Mouse (Mus musculus): ENCODE measurements around the gene Ccdc97.

The Ccdc97 gene

GRCm38 (mm10) chr7:25720760-25721159, 1.9 kb upstream of the Ccdc97 start:
- DNase-seq (ENCODE audit: low spot score in 2 of 2) = no peak

DNA sequence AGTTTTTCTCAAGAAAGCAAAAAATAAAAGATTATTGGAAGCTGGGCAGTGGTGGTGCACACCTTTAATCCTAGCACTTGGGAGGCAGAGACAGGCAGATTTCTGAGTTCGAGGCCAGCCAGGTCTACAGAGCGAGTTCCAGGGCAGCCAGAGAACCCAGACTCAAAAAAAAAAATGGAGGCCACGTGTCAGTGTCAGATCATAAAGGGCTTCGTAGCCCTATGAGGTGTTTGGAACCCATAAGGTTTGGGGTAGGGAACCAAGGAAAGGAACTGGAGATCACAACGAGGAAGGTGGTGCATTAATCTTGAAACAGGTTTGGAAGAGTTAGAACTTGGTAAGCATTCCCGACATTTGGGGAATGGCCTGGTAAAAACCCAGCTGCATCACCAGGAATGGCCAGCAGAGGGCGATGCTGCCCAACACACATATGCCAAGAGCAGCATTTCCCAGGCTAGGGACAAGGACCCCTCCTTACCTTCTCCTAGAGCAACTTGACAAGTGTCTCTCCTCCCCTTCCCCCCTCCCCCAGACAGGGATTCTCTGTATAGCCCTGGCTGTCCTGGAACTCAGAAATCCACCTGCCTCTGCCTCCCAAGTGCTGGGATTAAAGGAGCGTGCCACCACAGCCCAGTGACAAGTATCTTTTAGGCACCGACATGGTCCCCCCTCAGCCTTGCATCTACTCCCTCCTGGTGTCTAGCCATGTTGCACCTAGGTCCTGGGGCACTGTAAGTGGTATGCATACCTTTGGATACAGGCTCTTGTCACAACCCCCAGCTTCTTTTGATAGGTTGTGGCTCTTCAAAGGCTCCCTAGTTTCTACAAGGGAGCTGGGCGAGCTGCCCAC, 1.1 kb upstream of the Ccdc97 start:
- peak in 1 of 2 experiments; percentile 82 for DNase-seq (ENCODE audit: low spot score in 2 of 2)

DNA sequence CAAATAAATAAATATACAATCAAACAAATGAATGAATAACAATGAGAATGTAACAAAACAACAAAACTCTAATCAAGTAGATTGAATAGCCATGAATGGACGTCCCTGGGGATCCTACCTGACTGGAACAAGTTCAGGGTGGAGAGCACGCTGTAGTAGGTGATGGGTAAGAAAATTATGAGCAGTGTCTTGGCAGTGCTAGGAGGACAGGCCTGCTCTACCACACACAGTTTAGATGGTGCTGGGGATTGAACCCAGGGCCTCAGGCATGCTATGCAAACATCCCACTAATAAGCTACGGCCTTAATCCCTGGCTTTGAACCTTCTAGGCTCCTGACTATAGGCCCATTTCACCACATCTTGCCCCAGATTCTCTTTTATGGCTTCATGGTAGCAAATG, 1.4 kb downstream of the Ccdc97 start:
- DNase-seq (ENCODE audit: low spot score in 2 of 2) = no peak

- DNase-seq (ENCODE audit: low spot score in 2 of 2) = no peak
These were observed 3.1 kb downstream of the Ccdc97 start for GRCm38 (mm10) chr7:25715731-25716271.

GRCm38 (mm10) chr7:25714581-25714980, 4.3 kb downstream of the Ccdc97 start:
- no peak for DNase-seq (ENCODE audit: low spot score in 2 of 2)

DNA sequence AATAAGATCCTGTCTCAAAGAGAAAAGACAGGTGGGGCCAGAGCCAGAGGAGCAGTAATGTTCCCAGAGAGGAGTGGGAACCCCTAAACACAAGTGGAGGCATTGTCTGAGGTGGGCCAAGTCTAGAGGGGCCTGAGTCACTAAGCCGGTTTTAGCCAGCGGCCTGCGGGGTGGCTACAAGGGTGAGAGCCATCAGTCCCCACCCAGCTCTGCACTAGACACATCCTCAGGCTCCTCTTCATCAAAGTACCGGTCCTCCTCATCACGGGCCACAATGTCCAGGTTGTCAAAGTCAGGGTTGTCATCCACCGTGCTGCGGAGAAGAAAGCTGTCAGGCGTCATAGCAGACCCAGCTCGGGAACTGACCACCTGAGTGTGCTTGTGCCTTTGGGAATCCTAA, 6.1 kb downstream of the Ccdc97 start:
- DNase-seq (ENCODE audit: low spot score in 2 of 2) = no peak

DNA sequence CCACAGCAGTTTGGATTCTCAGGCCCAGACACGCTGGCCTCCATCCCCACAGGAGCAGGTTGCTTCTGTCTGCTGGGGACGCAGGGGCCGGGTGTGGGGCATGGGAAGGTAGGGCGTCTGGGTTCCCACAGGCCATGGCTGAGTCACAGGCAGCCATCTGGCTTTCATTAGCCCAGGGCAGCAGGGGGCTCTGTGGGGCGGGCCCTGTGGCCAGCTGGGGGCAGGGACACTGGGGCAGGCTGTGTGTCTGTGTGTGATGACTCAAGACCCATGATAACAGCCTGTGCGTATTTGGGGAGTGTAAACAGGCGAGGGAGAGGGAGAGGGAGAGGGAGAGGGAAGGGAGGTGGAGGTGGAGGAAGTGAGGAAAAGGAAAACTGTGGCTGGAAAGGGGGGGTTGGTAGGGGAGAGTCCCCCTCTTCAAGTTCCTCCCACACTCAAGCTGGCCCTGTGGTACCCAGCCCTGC, 7.1 kb downstream of the Ccdc97 start:
- DNase-seq (ENCODE audit: low spot score in 2 of 2) = peak; percentile 76 to 77

GRCm38 (mm10) chr7:25711165-25711564, 7.7 kb downstream of the Ccdc97 start:
- no peak for DNase-seq (ENCODE audit: low spot score in 2 of 2)

DNA sequence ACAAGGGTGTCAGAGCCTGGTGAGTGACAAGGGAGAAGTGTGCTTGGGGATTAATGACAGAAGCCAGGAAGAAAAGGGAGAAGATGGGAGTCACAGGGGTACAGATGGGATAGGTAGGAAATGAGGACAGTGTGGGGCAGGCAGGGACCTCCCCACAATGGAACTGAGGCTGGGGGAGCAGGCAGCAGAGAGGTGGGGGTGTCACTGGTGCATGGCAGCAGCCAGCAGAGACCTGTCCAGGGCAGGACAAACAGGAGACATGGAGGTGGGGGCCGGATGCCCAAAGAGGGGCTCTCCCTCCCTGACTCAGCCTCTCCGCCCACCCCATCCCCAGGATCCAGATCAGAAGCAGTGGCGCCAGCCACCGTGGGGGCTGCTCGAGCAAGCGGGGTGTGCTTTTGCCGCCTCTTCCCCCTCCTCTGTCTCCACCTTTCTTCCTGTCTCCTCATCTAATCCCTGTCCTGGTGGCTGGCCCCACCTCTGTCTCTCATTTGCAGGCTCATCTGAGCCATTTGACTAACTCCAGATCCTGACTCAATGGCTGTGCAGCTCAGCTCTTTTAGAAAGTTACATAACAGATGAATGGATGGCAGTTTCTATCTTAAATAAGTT, 8.3 kb downstream of the Ccdc97 start:
- DNase-seq (ENCODE audit: low spot score in 2 of 2) = no peak

DNA sequence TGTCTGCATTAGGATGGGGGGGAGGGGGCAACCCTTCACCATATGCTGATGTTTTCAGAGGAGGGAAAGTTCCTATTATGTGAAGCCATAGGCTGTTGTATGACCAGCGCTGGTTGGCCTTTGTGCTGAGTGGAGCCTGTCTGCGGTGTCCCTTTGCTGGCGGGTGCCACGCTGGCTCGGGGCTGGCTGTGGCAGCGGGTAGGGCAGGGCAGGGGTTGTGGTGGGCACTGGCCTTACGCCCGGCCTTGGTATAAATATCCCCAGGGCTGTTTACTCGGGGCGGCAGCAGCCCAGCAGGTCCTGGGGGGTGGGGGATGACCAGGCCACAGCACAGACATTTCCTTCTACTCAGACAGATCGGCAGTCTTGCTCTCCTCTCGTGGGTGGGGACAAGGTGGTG, 8.9 kb downstream of the Ccdc97 start:
- peak in 1 of 2 experiments; percentile 60 for DNase-seq (ENCODE audit: low spot score in 2 of 2)

DNA sequence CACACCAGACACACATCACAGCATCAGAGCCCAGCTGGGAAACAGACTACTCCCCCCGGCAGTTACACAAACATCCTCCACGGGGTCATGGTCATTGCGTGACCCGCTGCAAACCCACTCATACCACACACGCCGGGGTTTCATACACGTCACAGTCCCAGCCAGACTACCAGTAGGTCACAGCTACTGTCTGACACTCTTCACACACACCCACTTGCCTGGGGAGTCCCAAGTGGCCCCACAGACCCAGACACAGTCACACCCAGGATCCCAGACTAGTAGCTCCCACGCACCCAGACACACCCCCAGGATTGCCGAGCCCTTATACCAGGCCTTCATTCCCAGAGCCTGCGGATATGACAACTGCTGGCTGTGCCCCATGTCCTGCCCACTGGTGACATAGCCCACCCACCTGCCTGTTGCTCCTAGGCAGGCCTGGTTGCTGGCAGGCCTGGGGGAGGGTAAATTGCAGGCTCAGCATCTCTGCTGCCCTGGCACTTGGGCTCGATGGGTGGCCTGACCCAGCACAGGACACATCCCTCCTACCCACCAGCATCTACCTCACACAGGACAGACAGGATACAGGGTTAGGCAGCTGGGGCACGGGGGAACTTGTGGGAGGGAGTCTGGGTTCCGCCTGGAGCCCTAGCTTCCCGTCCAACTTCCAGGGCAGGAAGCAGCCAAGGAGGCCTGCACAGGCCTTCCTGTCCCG, 11.2 kb downstream of the Ccdc97 start:
- peak; percentile 75 to 87 for DNase-seq (ENCODE audit: low spot score in 2 of 2)

- DNase-seq (ENCODE audit: low spot score in 2 of 2) = peak in 1 of 2 experiments; percentile 64
These were observed 12.2 kb downstream of the Ccdc97 start for GRCm38 (mm10) chr7:25706578-25707170.

- peak; percentile 68 to 69 for DNase-seq (ENCODE audit: low spot score in 2 of 2)
These were observed 13.1 kb downstream of the Ccdc97 start for GRCm38 (mm10) chr7:25705801-25706251.

- no peak for DNase-seq (ENCODE audit: low spot score in 2 of 2)
These were observed 14.0 kb downstream of the Ccdc97 start for GRCm38 (mm10) chr7:25704716-25705364.

- peak in 1 of 2 experiments; percentile 53 for DNase-seq (ENCODE audit: low spot score in 2 of 2)
These were observed 14.9 kb downstream of the Ccdc97 start for GRCm38 (mm10) chr7:25703793-25704494.

DNA sequence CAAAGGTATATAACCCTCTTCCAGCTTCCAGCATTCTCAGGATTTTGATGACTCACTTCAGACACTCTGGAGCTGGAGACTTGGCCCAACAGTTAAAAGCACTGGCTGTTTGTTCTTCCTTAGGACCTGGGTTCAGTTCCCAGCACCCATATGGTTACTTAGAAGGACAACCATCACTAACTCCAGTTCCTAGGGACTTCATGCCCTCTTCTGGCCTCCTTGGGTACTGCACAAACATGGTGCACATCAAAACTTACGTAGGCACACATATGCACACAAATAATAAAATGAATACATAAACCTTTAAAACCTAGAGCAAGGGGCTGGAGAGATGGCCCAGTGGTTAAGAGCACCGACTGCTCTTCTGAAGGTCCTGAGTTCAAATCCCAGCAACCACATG, 16.5 kb downstream of the Ccdc97 start:
- no peak for DNase-seq (ENCODE audit: low spot score in 2 of 2)

DNA sequence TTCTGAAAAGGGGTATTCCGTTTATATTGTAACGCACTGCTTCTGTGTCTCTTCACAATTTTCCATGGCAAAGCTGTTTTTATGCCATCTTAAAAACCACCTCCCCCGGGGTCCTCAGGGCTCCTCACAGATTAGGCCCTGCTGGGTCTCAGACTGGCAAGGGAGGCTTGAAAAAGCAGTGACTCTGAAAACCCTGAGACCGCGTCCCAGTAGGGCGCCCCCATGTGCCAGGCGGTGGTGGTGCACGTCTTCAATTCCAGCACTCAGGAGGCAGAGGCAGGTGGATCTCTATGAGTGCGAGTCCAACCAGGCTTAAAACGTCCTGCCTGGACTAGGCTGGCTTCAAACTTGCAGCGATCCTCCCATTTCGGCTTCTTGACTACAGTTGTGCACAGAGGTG, 18.2 kb downstream of the Ccdc97 start:
- DNase-seq (ENCODE audit: low spot score in 2 of 2) = no peak

- DNase-seq (ENCODE audit: low spot score in 2 of 2) = no peak
These were observed 19.0 kb downstream of the Ccdc97 start for GRCm38 (mm10) chr7:25699851-25700250.

GRCm38 (mm10) chr7:25694104-25694503, 24.8 kb downstream of the Ccdc97 start:
- DNase-seq (ENCODE audit: low spot score in 2 of 2) = no peak

GRCm38 (mm10) chr7:25690051-25690450, 28.8 kb downstream of the Ccdc97 start:
- no peak for DNase-seq (ENCODE audit: low spot score in 2 of 2)
